Mouse (Mus musculus): ENCODE data around the gene Klhl5. TPM values are rescaled to one million over a fixed set of nuclear protein-coding genes. Genes with fewer than 3 reads are reported as not detected.

Gene Klhl5
- polyA plus RNA-seq, 1 experiment from 2014 or later: 4.4 TPM

GRCm38 (mm10) chr5:65170206-65170605, 62.9 kb downstream of the Klhl5 start:
- no peak for ATAC-seq (ENCODE audit: low read depth)
- H3K9me3 ChIP-seq (replicated peaks): no peaks in the 10 kb centered on the region
- WGBS (ENCODE audit: insufficient replicate concordance): 74% methylated on average over 9 of the region's 9 CpGs
- no peak overlapping the region for H3K4me3 ChIP-seq (replicated peaks)
- no peak overlapping the region for H3K27ac ChIP-seq
- H3K27me3 ChIP-seq: no peaks in the 10 kb centered on the region
- no peak for DNase-seq
- no peaks in the 10 kb centered on the region for H3K36me3 ChIP-seq
- no peak overlapping the region for H3K4me2 ChIP-seq
- H3K9ac ChIP-seq: no peak overlapping the region
- H3K4me1 ChIP-seq (replicated peaks): no peaks in the 10 kb centered on the region

GRCm38 (mm10) chr5:65175035-65175917, 67.9 kb downstream of the Klhl5 start:
- Histone ChIP-seq H3K4me1 (replicated peaks) (no peaks in the 10 kb centered on the region), H3K9ac (no peak overlapping the region), H3K4me2 (peak overlapping the region; percentile 23), H3K27ac (no peak overlapping the region), H3K27me3 (no peaks in the 10 kb centered on the region), H3K4me3 (replicated peaks) (peak overlapping the region; percentile 20; the same call in 1 of the 2 replicates), H3K9me3 (replicated peaks) (no peaks in the 10 kb centered on the region), H3K36me3 (no peaks in the 10 kb centered on the region)
- ATAC-seq (ENCODE audit: low read depth) (peak; percentile 31; the same call in 1 of the 2 replicates), DNase-seq (no peak)
- WGBS (ENCODE audit: insufficient replicate concordance): 64% methylated on average over 26 of the region's 26 CpGs

- WGBS (ENCODE audit: insufficient replicate concordance): 68% methylated on average over 13 of the region's 13 CpGs
- DNase-seq: no peak
- Histone ChIP-seq H3K27me3 (no peaks in the 10 kb centered on the region), H3K27ac (no peak overlapping the region), H3K4me3 (replicated peaks) (peak overlapping the region; percentile 20; the same call in 1 of the 2 replicates), H3K9me3 (replicated peaks) (no peaks in the 10 kb centered on the region), H3K4me1 (replicated peaks) (no peaks in the 10 kb centered on the region), H3K4me2 (peak overlapping the region; percentile 23), H3K9ac (no peak overlapping the region), H3K36me3 (no peaks in the 10 kb centered on the region)
- no peak for ATAC-seq (ENCODE audit: low read depth)
These were observed 68.7 kb downstream of the Klhl5 start for GRCm38 (mm10) chr5:65175918-65176484.

DNA sequence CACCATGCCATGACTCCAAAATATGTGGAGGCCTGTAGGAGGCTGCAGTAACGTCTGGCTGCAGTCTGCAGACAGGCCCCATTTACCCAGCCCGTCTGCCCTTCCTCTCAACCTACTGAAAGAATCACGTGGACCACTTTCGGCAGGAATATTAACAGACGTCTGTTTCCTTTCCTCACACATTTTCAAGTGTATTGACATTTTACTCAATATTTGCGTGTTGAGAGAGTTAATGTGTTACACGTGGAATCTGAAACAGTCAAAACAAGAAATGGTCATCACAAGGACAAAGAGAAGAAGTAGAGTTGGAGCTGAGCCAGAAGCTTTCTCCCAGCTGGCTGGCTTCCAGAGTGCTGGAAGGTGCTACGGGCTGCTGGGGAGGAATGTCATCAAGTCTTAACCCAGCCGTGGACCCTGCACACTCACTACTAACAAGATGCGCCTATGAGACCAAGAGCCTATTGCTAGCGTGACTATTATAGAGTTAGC, 69.7 kb downstream of the Klhl5 start:
- no peaks in the 10 kb centered on the region for H3K27me3 ChIP-seq
- H3K4me3 ChIP-seq (replicated peaks): no peak overlapping the region
- DNase-seq: no peak
- H3K27ac ChIP-seq: no peak overlapping the region
- H3K9ac ChIP-seq: no peak overlapping the region
- no peaks in the 10 kb centered on the region for H3K36me3 ChIP-seq
- ATAC-seq (ENCODE audit: low read depth): no peak
- H3K9me3 ChIP-seq (replicated peaks): no peaks in the 10 kb centered on the region
- 62% methylated on average over 11 of the region's 11 CpGs for WGBS (ENCODE audit: insufficient replicate concordance)
- H3K4me1 ChIP-seq (replicated peaks): no peaks in the 10 kb centered on the region
- H3K4me2 ChIP-seq: no peak overlapping the region

GRCm38 (mm10) chr5:65178477-65178876, 71.1 kb downstream of the Klhl5 start:
- H3K9me3 ChIP-seq (replicated peaks): no peaks in the 10 kb centered on the region
- no peak overlapping the region for H3K9ac ChIP-seq
- 77% methylated on average over 9 of the region's 9 CpGs for WGBS (ENCODE audit: insufficient replicate concordance)
- DNase-seq (no peak), ATAC-seq (ENCODE audit: low read depth) (no peak)
- no peak overlapping the region for H3K4me2 ChIP-seq
- H3K36me3 ChIP-seq: no peaks in the 10 kb centered on the region
- H3K27me3 ChIP-seq: no peaks in the 10 kb centered on the region
- H3K4me1 ChIP-seq (replicated peaks): no peaks in the 10 kb centered on the region
- H3K4me3 ChIP-seq (replicated peaks): no peak overlapping the region
- H3K27ac ChIP-seq: no peak overlapping the region

- no peak for DNase-seq
- H3K4me1 ChIP-seq (replicated peaks): no peaks in the 10 kb centered on the region
- 82% methylated on average over 21 of the region's 21 CpGs for WGBS (ENCODE audit: insufficient replicate concordance)
- H3K27ac ChIP-seq: no peak overlapping the region
- no peak overlapping the region for H3K4me2 ChIP-seq
- no peaks in the 10 kb centered on the region for H3K9me3 ChIP-seq (replicated peaks)
- no peaks in the 10 kb centered on the region for H3K36me3 ChIP-seq
- ATAC-seq (ENCODE audit: low read depth): no peak
- H3K9ac ChIP-seq: no peak overlapping the region
- H3K27me3 ChIP-seq: no peaks in the 10 kb centered on the region
- no peak overlapping the region for H3K4me3 ChIP-seq (replicated peaks)
These were observed 73.9 kb downstream of the Klhl5 start for GRCm38 (mm10) chr5:65181160-65181793.

- Histone ChIP-seq H3K9me3 (replicated peaks) (no peaks in the 10 kb centered on the region), H3K4me2 (no peak overlapping the region), H3K9ac (no peak overlapping the region), H3K36me3 (no peaks in the 10 kb centered on the region), H3K27me3 (no peaks in the 10 kb centered on the region), H3K4me3 (replicated peaks) (no peak overlapping the region), H3K4me1 (replicated peaks) (no peaks in the 10 kb centered on the region), H3K27ac (no peak overlapping the region)
- WGBS (ENCODE audit: insufficient replicate concordance): 64% methylated on average over 4 of the region's 4 CpGs
- ATAC-seq (ENCODE audit: low read depth): no peak
- no peak for DNase-seq
These were observed 74.4 kb downstream of the Klhl5 start for GRCm38 (mm10) chr5:65181794-65182169.

- Histone ChIP-seq H3K4me1 (replicated peaks) (no peaks in the 10 kb centered on the region), H3K9ac (no peak overlapping the region), H3K9me3 (replicated peaks) (no peaks in the 10 kb centered on the region), H3K36me3 (no peaks in the 10 kb centered on the region), H3K4me3 (replicated peaks) (no peak overlapping the region), H3K27ac (no peak overlapping the region), H3K4me2 (no peak overlapping the region), H3K27me3 (no peaks in the 10 kb centered on the region)
- DNase-seq (no peak), ATAC-seq (ENCODE audit: low read depth) (no peak)
- 76% methylated on average over 1 of the region's 1 CpGs for WGBS (ENCODE audit: insufficient replicate concordance)
These were observed 74.9 kb downstream of the Klhl5 start for GRCm38 (mm10) chr5:65182268-65182667.

- WGBS (ENCODE audit: insufficient replicate concordance): 81% methylated on average over 5 of the region's 5 CpGs
- no peak overlapping the region for H3K9ac ChIP-seq
These were observed 84.3 kb downstream of the Klhl5 start for GRCm38 (mm10) chr5:65191601-65192000.

GRCm38 (mm10) chr5:65194441-65194840, 87.1 kb downstream of the Klhl5 start:
- ATAC-seq (ENCODE audit: low read depth) (no peak), DNase-seq (no peak)
- no peak overlapping the region for H3K4me2 ChIP-seq
- no peak overlapping the region for H3K27ac ChIP-seq
- H3K4me3 ChIP-seq (replicated peaks): no peak overlapping the region
- H3K9me3 ChIP-seq (replicated peaks): peaks cover 3% of the 10 kb centered on the region; the same call in 1 of the 2 replicates
- H3K9ac ChIP-seq: no peak overlapping the region
- H3K27me3 ChIP-seq: no peaks in the 10 kb centered on the region
- 70% methylated on average over 9 of the region's 9 CpGs for WGBS (ENCODE audit: insufficient replicate concordance)
- peaks cover 6% of the 10 kb centered on the region; the same call in 1 of the 2 replicates for H3K4me1 ChIP-seq (replicated peaks)
- no peaks in the 10 kb centered on the region for H3K36me3 ChIP-seq

More at GRCm38 (mm10) chr5:65191601-65192000, 84.3 kb downstream of the Klhl5 start:
- H3K4me3 ChIP-seq (replicated peaks): no peak overlapping the region
- H3K27me3 ChIP-seq: no peaks in the 10 kb centered on the region
- no peaks in the 10 kb centered on the region for H3K4me1 ChIP-seq (replicated peaks)
- no peak overlapping the region for H3K4me2 ChIP-seq
- no peak overlapping the region for H3K27ac ChIP-seq
- no peaks in the 10 kb centered on the region for H3K36me3 ChIP-seq
- H3K9me3 ChIP-seq (replicated peaks): peaks cover 3% of the 10 kb centered on the region; the same call in 1 of the 2 replicates
- ATAC-seq (ENCODE audit: low read depth): no peak
- no peak for DNase-seq

Measured in liver, embryonic 13.5 days (tissue).